Mouse (Mus musculus) liver, embryonic 15.5 days (tissue): Measurements from ENCODE around the gene St13. TPM values are rescaled to one million over a fixed set of nuclear protein-coding genes. Genes with fewer than 3 reads are reported as not detected.
A peak's percentile ranks its signal among the peaks of the same experiment; 100 is the strongest.

Experiments used
- ATAC-seq: fragments of 200-750 bp; cut with Nextera tagmentation; 2 replicates; pipeline ENCODE4 v1.8.0; 2017; ENCODE audit warnings: moderate number of reproducible peaks, mild to moderate bottlenecking, moderate library complexity; ENCODE audit not compliant: insufficient read depth
- H3K27ac ChIP-seq: fragments of 300-500 bp; sonication (generic); replicated peaks from 2 replicates; pipeline ENCODE4 v1.5.1; 2015; ENCODE audit warnings: mild to moderate bottlenecking, inconsistent platforms
- H3K27me3 ChIP-seq: fragments of 300-500 bp; sonication (generic); 2 replicates; pipeline ENCODE4 v1.6.1; 2015; ENCODE audit warnings: mild to moderate bottlenecking, inconsistent platforms
- H3K36me3 ChIP-seq: fragments of 300-500 bp; sonication (generic); replicated peaks from 2 replicates; pipeline ENCODE4 v1.6.1; 2015; ENCODE audit warnings: moderate library complexity, mild to moderate bottlenecking, inconsistent platforms
- H3K4me1 ChIP-seq: fragments of 300-500 bp; sonication (generic); replicated peaks from 2 replicates; pipeline ENCODE4 v1.6.1; 2015; ENCODE audit warnings: inconsistent platforms
- H3K4me2 ChIP-seq: fragments of 300-500 bp; sonication (generic); 2 replicates; pipeline ENCODE4 v1.6.1; 2015; ENCODE audit warnings: moderate library complexity, mild to moderate bottlenecking, inconsistent platforms
- H3K4me3 ChIP-seq: fragments of 300-500 bp; sonication (generic); replicated peaks from 2 replicates; pipeline ENCODE4 v1.5.1; 2015; ENCODE audit warnings: mild to moderate bottlenecking, inconsistent platforms
- H3K9ac ChIP-seq: fragments of 300-500 bp; sonication (generic); 2 replicates; pipeline ENCODE4 v1.6.1; 2015; ENCODE audit warnings: moderate library complexity, mild to moderate bottlenecking, inconsistent platforms
- H3K9me3 ChIP-seq: fragments of 300-500 bp; sonication (generic); replicated peaks from 2 replicates; pipeline ENCODE4 v1.6.1; 2016; ENCODE audit warnings: inconsistent platforms
- WGBS: fragments of 180-500 bp; shearing (Covaris S2); methylation state at CpG from one replicate; pipeline ENCODE4 v1.1.7; 2015; ENCODE audit warnings: mixed read lengths; ENCODE audit not compliant: insufficient replicate concordance; 5-methylcytosine and 5-hydroxymethylcytosine counted together
- polyA plus RNA-seq: library from polyadenylated mRNA; unstranded; fragments of >200 nt; fragmentation: Nextera tagmentation; extraction: Ambion mirVana; gene quantifications from 2 replicates; pipeline ENCODE4 v1.2.1, GENCODE M21; 2015

St13 gene
- polyA plus RNA-seq, 1 experiment from 2014 or later = 57.4 TPM

- H3K4me2 ChIP-seq = no peak within 1 kb of the TSS
- H3K27me3 ChIP-seq = no peaks in the 10 kb centered on the region
- H3K4me3 ChIP-seq = no peak within 1 kb of the TSS
- no peak for ATAC-seq
- 76% methylated on average over 1 of the region's 1 CpGs for WGBS
- no peaks in the 10 kb centered on the region for H3K36me3 ChIP-seq
- no peaks in the 10 kb centered on the region for H3K4me1 ChIP-seq
- H3K9ac ChIP-seq = no peak within 1 kb of the TSS
- H3K9me3 ChIP-seq = no peaks in the 10 kb centered on the region
- H3K27ac ChIP-seq = no peak within 1 kb of the TSS
Measured at GRCm38 (mm10) chr15:81408199-81408598, 8.3 kb upstream of the St13 start, which contains the start of gene Dnajb7. Gene Dnajb7 (minus strand): TSS chr15:81408299.

GRCm38 (mm10) chr15:81405008-81405407, 5.1 kb upstream of the St13 start:
- 85% methylated on average over 3 of the region's 3 CpGs for WGBS
- Histone ChIP-seq H3K36me3 (no peaks in the 10 kb centered on the region), H3K4me3 (no peak overlapping the region), H3K4me2 (no peak overlapping the region), H3K9me3 (no peaks in the 10 kb centered on the region), H3K4me1 (peaks cover 16% of the 10 kb centered on the region), H3K9ac (no peak overlapping the region), H3K27ac (no peak overlapping the region), H3K27me3 (no peaks in the 10 kb centered on the region)
- ATAC-seq = no peak

GRCm38 (mm10) chr15:81399297-81399637, 610 bp downstream of the St13 start:
- Histone ChIP-seq H3K27ac (peak overlapping the region; percentile 92), H3K4me1 (peaks cover 45% of the 10 kb centered on the region), H3K36me3 (no peaks in the 10 kb centered on the region), H3K9ac (peak overlapping the region; percentile 92), H3K4me2 (peak overlapping the region; percentile 96), H3K9me3 (no peaks in the 10 kb centered on the region), H3K4me3 (peak overlapping the region; percentile 83), H3K27me3 (no peaks in the 10 kb centered on the region)
- no peak; the same call in 1 of the 2 replicates for ATAC-seq
- 0% methylated on average over 21 of the region's 21 CpGs for WGBS

- H3K9me3 ChIP-seq = no peaks in the 10 kb centered on the region
- H3K27ac ChIP-seq = no peak overlapping the region
- no peak for ATAC-seq
- H3K4me3 ChIP-seq = peak overlapping the region; percentile 83
- H3K36me3 ChIP-seq = no peaks in the 10 kb centered on the region
- H3K27me3 ChIP-seq = no peaks in the 10 kb centered on the region
- H3K4me1 ChIP-seq = peaks cover 52% of the 10 kb centered on the region
- H3K4me2 ChIP-seq = peak overlapping the region; percentile 96
- peak overlapping the region; percentile 92; the same call in 1 of the 2 replicates for H3K9ac ChIP-seq
Measured at GRCm38 (mm10) chr15:81398189-81398588, 1.7 kb downstream of the St13 start.

- 73% methylated on average over 8 of the region's 8 CpGs for WGBS
- Histone ChIP-seq H3K4me1 (peaks cover 39% of the 10 kb centered on the region), H3K27me3 (no peaks in the 10 kb centered on the region), H3K9me3 (no peaks in the 10 kb centered on the region), H3K4me2 (no peak overlapping the region), H3K27ac (no peak overlapping the region), H3K36me3 (peaks cover 20% of the 10 kb centered on the region; the same call in 1 of the 2 replicates), H3K4me3 (no peak overlapping the region), H3K9ac (no peak overlapping the region)
- no peak for ATAC-seq
Measured at GRCm38 (mm10) chr15:81394211-81394915, 5.5 kb downstream of the St13 start.

GRCm38 (mm10) chr15:81392997-81393396, 6.9 kb downstream of the St13 start:
- peaks cover 26% of the 10 kb centered on the region for H3K4me1 ChIP-seq
- ATAC-seq = no peak
- H3K27me3 ChIP-seq = no peaks in the 10 kb centered on the region
- H3K9ac ChIP-seq = no peak overlapping the region
- no peak overlapping the region for H3K4me3 ChIP-seq
- H3K36me3 ChIP-seq = peaks cover 27% of the 10 kb centered on the region
- no peaks in the 10 kb centered on the region for H3K9me3 ChIP-seq
- H3K4me2 ChIP-seq = no peak overlapping the region
- H3K27ac ChIP-seq = no peak overlapping the region

GRCm38 (mm10) chr15:81386327-81386726, 13.6 kb downstream of the St13 start:
- Histone ChIP-seq H3K9me3 (no peaks in the 10 kb centered on the region), H3K27ac (no peak overlapping the region), H3K9ac (no peak overlapping the region), H3K36me3 (peaks cover 77% of the 10 kb centered on the region), H3K27me3 (no peaks in the 10 kb centered on the region), H3K4me3 (no peak overlapping the region), H3K4me2 (no peak overlapping the region), H3K4me1 (no peaks in the 10 kb centered on the region)
- ATAC-seq = no peak
- WGBS = 73% methylated on average over 5 of the region's 5 CpGs

- no peak overlapping the region for H3K4me2 ChIP-seq
- WGBS = 73% methylated on average over 2 of the region's 2 CpGs
- no peak overlapping the region for H3K27ac ChIP-seq
- no peaks in the 10 kb centered on the region for H3K27me3 ChIP-seq
- peaks cover 60% of the 10 kb centered on the region for H3K36me3 ChIP-seq
- H3K9ac ChIP-seq = no peak overlapping the region
- no peak overlapping the region for H3K4me3 ChIP-seq
- H3K9me3 ChIP-seq = no peaks in the 10 kb centered on the region
- no peaks in the 10 kb centered on the region for H3K4me1 ChIP-seq
- no peak for ATAC-seq
Measured at GRCm38 (mm10) chr15:81378845-81379244, 21.0 kb downstream of the St13 start.

- 87% methylated on average over 11 of the region's 11 CpGs for WGBS
- Histone ChIP-seq H3K4me1 (no peaks in the 10 kb centered on the region), H3K36me3 (peaks cover 73% of the 10 kb centered on the region), H3K27ac (no peak overlapping the region), H3K27me3 (no peaks in the 10 kb centered on the region), H3K4me2 (no peak overlapping the region), H3K9me3 (no peaks in the 10 kb centered on the region), H3K9ac (no peak overlapping the region), H3K4me3 (no peak overlapping the region)
- ATAC-seq = no peak
Measured at GRCm38 (mm10) chr15:81374621-81375020, 25.3 kb downstream of the St13 start.

GRCm38 (mm10) chr15:81370356-81370755, 29.5 kb downstream of the St13 start:
- 0 out of 2 replicates have a peak, but pooled peaks cover 5% of the 10 kb centered on the region for H3K4me1 ChIP-seq
- H3K27me3 ChIP-seq = no peaks in the 10 kb centered on the region
- ATAC-seq = no peak
- no peak overlapping the region for H3K4me2 ChIP-seq
- H3K9ac ChIP-seq = no peak overlapping the region
- no peak overlapping the region for H3K4me3 ChIP-seq
- no peak overlapping the region for H3K27ac ChIP-seq
- WGBS = 68% methylated on average over 1 of the region's 1 CpGs
- no peaks in the 10 kb centered on the region for H3K9me3 ChIP-seq
- H3K36me3 ChIP-seq = peaks cover 75% of the 10 kb centered on the region

- ATAC-seq = no peak
- Histone ChIP-seq H3K27ac (no peak overlapping the region), H3K27me3 (no peaks in the 10 kb centered on the region), H3K9ac (no peak overlapping the region), H3K4me2 (no peak overlapping the region), H3K36me3 (peaks cover 67% of the 10 kb centered on the region), H3K9me3 (no peaks in the 10 kb centered on the region), H3K4me3 (no peak overlapping the region), H3K4me1 (0 out of 2 replicates have a peak, but pooled peaks cover 8% of the 10 kb centered on the region)
- 58% methylated on average over 1 of the region's 1 CpGs for WGBS
Measured at GRCm38 (mm10) chr15:81368601-81369000, 31.3 kb downstream of the St13 start.

- H3K4me1 ChIP-seq = peaks cover 30% of the 10 kb centered on the region
- no peaks in the 10 kb centered on the region for H3K9me3 ChIP-seq
- no peak overlapping the region for H3K4me2 ChIP-seq
- H3K9ac ChIP-seq = no peak overlapping the region
- WGBS = 75% methylated on average over 4 of the region's 4 CpGs
- H3K27ac ChIP-seq = no peak overlapping the region
- H3K4me3 ChIP-seq = no peak overlapping the region
- no peaks in the 10 kb centered on the region for H3K27me3 ChIP-seq
- H3K36me3 ChIP-seq = peaks cover 48% of the 10 kb centered on the region
- ATAC-seq = no peak
Measured at GRCm38 (mm10) chr15:81366241-81366640, 33.6 kb downstream of the St13 start.
